Mouse (Mus musculus) neural tube, embryonic 14.5 days (tissue): ENCODE measurements around the gene Ap3s2. TPM values are rescaled to one million over a fixed set of nuclear protein-coding genes. Genes with fewer than 3 reads are reported as not detected.

ENCODE experiments used
- ATAC-seq: fragments of 200-750 bp; cut with Nextera tagmentation; 2 replicates; pipeline ENCODE4 v1.8.0; 2017; ENCODE audit warnings: low read depth, mild to moderate bottlenecking, moderate TSS enrichment, moderate library complexity
- H3K27ac ChIP-seq: fragments of 300-500 bp; sonication (generic); 2 replicates; pipeline ENCODE4 v1.5.1; 2014; ENCODE audit warnings: low read depth, mild to moderate bottlenecking, control low read depth, low read length, moderate library complexity, mixed read lengths
- H3K27me3 ChIP-seq: fragments of 300-500 bp; sonication (generic); 2 replicates; pipeline ENCODE4 v1.6.1; 2014; ENCODE audit warnings: low read length; ENCODE audit not compliant: control insufficient read depth, insufficient read depth
- H3K36me3 ChIP-seq: fragments of 300-500 bp; sonication (generic); 2 replicates; pipeline ENCODE4 v1.6.1; 2014; ENCODE audit warnings: low read length, mixed read lengths; ENCODE audit not compliant: control insufficient read depth, insufficient read depth
- H3K4me1 ChIP-seq: fragments of 300-500 bp; sonication (generic); 2 replicates; pipeline ENCODE4 v1.6.1; 2014; ENCODE audit warnings: low read length; ENCODE audit not compliant: control insufficient read depth, insufficient read depth
- H3K4me2 ChIP-seq: fragments of 300-500 bp; sonication (generic); 2 replicates; pipeline ENCODE4 v1.6.1; 2014; ENCODE audit warnings: mild to moderate bottlenecking, low read depth, low read length, control low read depth
- H3K4me3 ChIP-seq: fragments of 300-500 bp; sonication (generic); 2 replicates; pipeline ENCODE4 v1.5.1; 2014; ENCODE audit warnings: low read depth, low read length, control low read depth, mixed read lengths
- H3K9ac ChIP-seq: fragments of 300-500 bp; sonication (generic); replicated peaks from 2 replicates; pipeline ENCODE4 v1.6.1; 2014; ENCODE audit warnings: low read depth, mild to moderate bottlenecking, control low read depth, low read length, mixed read lengths
- H3K9me3 ChIP-seq: fragments of 300-500 bp; sonication (generic); 2 replicates; pipeline ENCODE4 v1.6.1; 2016; ENCODE audit warnings: low read length; ENCODE audit not compliant: control insufficient read depth
- whole genome bisulfite sequencing: fragments of 180-500 bp; shearing (Covaris S2); extraction: QIAGEN DNeasy Blood & Tissue Kit; methylation state at CpG from one replicate; pipeline ENCODE4 v1.1.7; 2014; 5-methylcytosine and 5-hydroxymethylcytosine counted together
- polyA plus RNA-seq: library from polyadenylated mRNA; unstranded; fragments of >200 nt; fragmentation: Nextera tagmentation; extraction: Ambion mirVana; gene quantifications from 2 replicates; pipeline ENCODE4 v1.2.1, GENCODE M21; 2014

Gene Ap3s2
- polyA plus RNA-seq, 1 experiment from 2014 or later, result 42.0 TPM

GRCm38 (mm10) chr7:79858956-79859630 is 61.4 kb downstream of the Ap3s2 start:
- Histone ChIP-seq H3K27ac (no peak overlapping the region), H3K9ac (no peak overlapping the region), H3K4me3 (no peak overlapping the region), H3K4me2 (no peak overlapping the region), H3K4me1 (no peaks in the 10 kb centered on the region), H3K27me3 (no peaks in the 10 kb centered on the region), H3K36me3 (no peaks in the 10 kb centered on the region), H3K9me3 (no peaks in the 10 kb centered on the region)
- no peak for ATAC-seq
- WGBS, result 79% methylated on average over 9 of the region's 9 CpGs

GRCm38 (mm10) chr7:79858202-79858934 is 62.1 kb downstream of the Ap3s2 start:
- H3K36me3 ChIP-seq, result no peaks in the 10 kb centered on the region
- H3K27me3 ChIP-seq, result no peaks in the 10 kb centered on the region
- no peak overlapping the region for H3K27ac ChIP-seq
- no peak overlapping the region for H3K4me3 ChIP-seq
- H3K9me3 ChIP-seq, result no peaks in the 10 kb centered on the region
- H3K9ac ChIP-seq, result no peak overlapping the region
- no peaks in the 10 kb centered on the region for H3K4me1 ChIP-seq
- ATAC-seq, result no peak
- WGBS, result 77% methylated on average over 11 of the region's 11 CpGs
- H3K4me2 ChIP-seq, result no peak overlapping the region

- no peak for ATAC-seq
- H3K9ac ChIP-seq, result no peak overlapping the region
These were observed 64.1 kb downstream of the Ap3s2 start for GRCm38 (mm10) chr7:79856305-79856704.

GRCm38 (mm10) chr7:79847456-79848451 is 72.7 kb downstream of the Ap3s2 start:
- 13% methylated on average over 49 of the region's 53 CpGs for WGBS
- Histone ChIP-seq H3K9me3 (no peaks in the 10 kb centered on the region), H3K4me2 (peak overlapping the region; percentile 40), H3K4me3 (peak overlapping the region; percentile 17; the same call in 1 of the 2 replicates), H3K27me3 (peaks cover 5% of the 10 kb centered on the region), H3K36me3 (no peaks in the 10 kb centered on the region), H3K27ac (no peak overlapping the region), H3K9ac (0 out of 2 replicates have a peak overlapping the region, but pooled peaks have one; percentile 25), H3K4me1 (no peaks in the 10 kb centered on the region)
- ATAC-seq, result 0 out of 2 replicates have a peak, but pooled peaks have one; percentile 34

More at GRCm38 (mm10) chr7:79856305-79856704, 64.1 kb downstream of the Ap3s2 start:
- no peaks in the 10 kb centered on the region for H3K4me1 ChIP-seq
- WGBS, result 85% methylated on average over 4 of the region's 4 CpGs
- H3K4me2 ChIP-seq, result no peak overlapping the region
- no peaks in the 10 kb centered on the region for H3K36me3 ChIP-seq
- no peak overlapping the region for H3K27ac ChIP-seq
- H3K27me3 ChIP-seq, result no peaks in the 10 kb centered on the region
- no peaks in the 10 kb centered on the region for H3K9me3 ChIP-seq
- no peak overlapping the region for H3K4me3 ChIP-seq

- peaks cover 5% of the 10 kb centered on the region for H3K27me3 ChIP-seq
- no peaks in the 10 kb centered on the region for H3K4me1 ChIP-seq
- 60% methylated on average over 2 of the region's 2 CpGs for WGBS
These were observed 74.1 kb downstream of the Ap3s2 start for GRCm38 (mm10) chr7:79846342-79846741.

GRCm38 (mm10) chr7:79844090-79844802 is 76.2 kb downstream of the Ap3s2 start:
- no peak overlapping the region for H3K4me2 ChIP-seq
- H3K27ac ChIP-seq, result no peak overlapping the region
- no peaks in the 10 kb centered on the region for H3K9me3 ChIP-seq
- WGBS, result 84% methylated on average over 8 of the region's 8 CpGs
- H3K4me1 ChIP-seq, result no peaks in the 10 kb centered on the region
- no peaks in the 10 kb centered on the region for H3K36me3 ChIP-seq
- no peak overlapping the region for H3K4me3 ChIP-seq
- H3K9ac ChIP-seq, result no peak overlapping the region
- no peak for ATAC-seq
- H3K27me3 ChIP-seq, result peaks cover 5% of the 10 kb centered on the region

More at GRCm38 (mm10) chr7:79846342-79846741, 74.1 kb downstream of the Ap3s2 start:
- Histone ChIP-seq H3K9me3 (no peaks in the 10 kb centered on the region), H3K9ac (no peak overlapping the region), H3K27ac (no peak overlapping the region), H3K36me3 (no peaks in the 10 kb centered on the region), H3K4me2 (no peak overlapping the region), H3K4me3 (no peak overlapping the region)
- ATAC-seq, result no peak

- no peak overlapping the region for H3K4me3 ChIP-seq
- no peaks in the 10 kb centered on the region for H3K9me3 ChIP-seq
- no peaks in the 10 kb centered on the region for H3K4me1 ChIP-seq
- no peak overlapping the region for H3K9ac ChIP-seq
- WGBS, result 60% methylated on average over 7 of the region's 7 CpGs
- ATAC-seq, result no peak
- no peaks in the 10 kb centered on the region for H3K27me3 ChIP-seq
- no peak overlapping the region for H3K27ac ChIP-seq
- H3K36me3 ChIP-seq, result no peaks in the 10 kb centered on the region
- no peak overlapping the region for H3K4me2 ChIP-seq
These were observed 78.3 kb downstream of the Ap3s2 start for GRCm38 (mm10) chr7:79842163-79842562.

- Histone ChIP-seq H3K9me3 (no peaks in the 10 kb centered on the region), H3K9ac (no peak overlapping the region), H3K36me3 (no peaks in the 10 kb centered on the region), H3K27ac (no peak overlapping the region), H3K27me3 (no peaks in the 10 kb centered on the region), H3K4me3 (no peak overlapping the region), H3K4me1 (no peaks in the 10 kb centered on the region), H3K4me2 (no peak overlapping the region)
- no peak for ATAC-seq
- WGBS, result 84% methylated on average over 2 of the region's 2 CpGs
These were observed 83.2 kb downstream of the Ap3s2 start for GRCm38 (mm10) chr7:79837247-79837646.
